In the genomic region with DNA sequence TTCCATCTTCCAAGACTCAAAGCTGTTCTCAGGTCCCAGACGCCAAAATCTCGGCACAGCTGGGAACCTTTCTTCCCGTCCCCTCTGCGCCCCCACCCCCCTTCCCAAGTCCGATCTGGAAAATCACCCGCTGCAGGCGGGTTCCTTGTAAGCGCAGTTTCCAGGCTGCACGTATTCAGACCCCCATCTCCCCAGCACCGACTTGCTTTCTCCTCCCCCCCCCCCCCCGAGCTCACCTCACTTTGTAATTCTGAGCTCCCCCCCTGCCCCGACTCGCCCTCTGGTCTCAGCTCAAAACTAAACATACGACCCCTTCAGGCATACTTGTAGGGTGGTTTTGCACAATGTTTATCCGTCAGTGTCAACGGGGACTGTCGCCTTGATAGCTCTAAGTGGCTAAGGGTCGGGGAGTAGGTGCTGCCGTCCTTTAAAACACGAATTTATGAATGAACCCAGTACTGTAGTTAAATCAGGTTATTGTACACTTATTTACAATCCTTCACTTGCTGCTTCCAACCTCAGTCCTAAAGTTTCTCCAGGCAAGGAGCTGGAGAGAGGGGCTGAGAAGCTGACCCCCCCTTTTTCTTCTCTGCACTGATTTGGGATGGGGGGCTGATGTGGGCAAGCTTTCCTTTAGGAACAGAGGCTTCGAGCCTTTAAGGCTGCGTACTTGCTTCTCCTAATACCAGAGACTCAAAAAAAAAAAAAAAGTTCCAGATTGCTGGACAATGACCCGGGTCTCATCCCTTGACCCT, we compare ENCODE assay signal across 8 mouse cellular contexts. TPM values are rescaled to one million over a fixed set of nuclear protein-coding genes. Genes with fewer than 3 reads are reported as not detected.
DNase-seq lines count a peak whose midpoint lies in the region; ATAC-seq and TF ChIP-seq lines count a peak whose summit lies in the region.

No protein-coding gene starts in this region.

- peak overlapping the region; percentile 46 for H3K9ac ChIP-seq in kidney, embryonic 15.5 days
- H3K9ac ChIP-seq in forebrain, postnatal 0 days, result peak overlapping the region; percentile 54; the same call in 1 of the 2 replicates

- H3K27me3 ChIP-seq in kidney, embryonic 15.5 days, result peaks cover 35% of the 10 kb centered on the region
- peaks cover 10% of the 10 kb centered on the region; the same call in 1 of the 2 replicates for H3K27me3 ChIP-seq in forebrain, postnatal 0 days (ENCODE audit: insufficient read depth, low read length)

- peak overlapping the region; percentile 59 for H3K4me3 ChIP-seq in kidney, embryonic 15.5 days (replicated peaks)
- peak overlapping the region; percentile 50 for H3K4me3 ChIP-seq in forebrain, postnatal 0 days (ENCODE audit: low read depth, low read length)

- peak overlapping the region; percentile 99 for H3K4me2 ChIP-seq in kidney, embryonic 15.5 days
- H3K4me2 ChIP-seq in forebrain, postnatal 0 days (ENCODE audit: low read depth), result peak overlapping the region; percentile 98

- ATAC-seq in kidney, embryonic 15.5 days (replicated peaks; ENCODE audit: low FRiP score), result no peak
- ATAC-seq in forebrain, postnatal 0 days, result no peak
- ATAC-seq in megakaryocyte-erythroid progenitor cell, adult 5-6 weeks (replicated peaks; ENCODE audit: low FRiP score, low TSS enrichment, poor library complexity, severe bottlenecking), result no peak

- DNase-seq in kidney, adult 11 months, result no peak
- DNase-seq in R1 (ENCODE audit: low read depth, low spot score), result peak; percentile 37
- peak; percentile 22 for DNase-seq in forebrain, postnatal 0 days
- peak; percentile 56 for DNase-seq in lung, postnatal 10 days
- peak; percentile 40 for DNase-seq in yolk sac, embryonic 10.5 days (ENCODE audit: low spot score)
- DNase-seq in left cerebral cortex, postnatal 10 days (ENCODE audit: extremely low spot score in 1 of 2, low spot score in 2 of 2), result no peak

- no peaks in the 10 kb centered on the region for H3K9me3 ChIP-seq in kidney, embryonic 15.5 days (replicated peaks)
- no peaks in the 10 kb centered on the region for H3K9me3 ChIP-seq in forebrain, postnatal 0 days (ENCODE audit: low read length)

- TF ChIP-seq CTCF in forebrain, postnatal 0 days (IDR thresholded peaks at IDR 0.05; ENCODE audit: low read depth), result peak; percentile 24; the same call in 1 of the 2 replicates

- H3K36me3 ChIP-seq in kidney, embryonic 15.5 days, result no peaks in the 10 kb centered on the region
- H3K36me3 ChIP-seq in forebrain, postnatal 0 days (ENCODE audit: insufficient read depth), result no peaks in the 10 kb centered on the region

- H3K4me1 ChIP-seq in kidney, embryonic 15.5 days, result peaks cover 45% of the 10 kb centered on the region
- H3K4me1 ChIP-seq in forebrain, postnatal 0 days (ENCODE audit: insufficient read depth), result 0 out of 2 replicates have a peak, but pooled peaks cover 5% of the 10 kb centered on the region

- H3K27ac ChIP-seq in kidney, embryonic 15.5 days, result peak overlapping the region; percentile 66; the same call in 1 of the 2 replicates
- H3K27ac ChIP-seq in forebrain, postnatal 0 days (ENCODE audit: low read depth, low read length), result peak overlapping the region; percentile 62; the same call in 1 of the 2 replicates

- WGBS in kidney, embryonic 15.5 days, result 1% methylated on average over 22 of the region's 23 CpGs
- 1% methylated on average over 23 of the region's 23 CpGs for WGBS in forebrain, postnatal 0 days

- intact Hi-C loops in left cerebral cortex, postnatal 10 days (cut with DNase I), result no loop called here

RNA-seq across cellular contexts. Expression of gene Fos, which starts 0.9 kb away (rescaled TPM):
- 3.5 and 3.8 TPM in 2 replicates for polyA plus RNA-seq in kidney, embryonic 15.5 days (2015; fragmentation: Nextera tagmentation; extraction: Ambion mirVana)
- 14.2 and 18.0 TPM in 2 replicates for total RNA-seq in forebrain, postnatal 0 days (2014; rRNA removed)
- polyA plus RNA-seq in forebrain, postnatal 0 days (2015; fragmentation: Nextera tagmentation; extraction: Ambion mirVana), result 9.3 and 9.6 TPM in 2 replicates
- total RNA-seq in megakaryocyte-erythroid progenitor cell, adult 5-6 weeks (2014; fragmentation: Nextera tagmentation), result 2.8 and 16.5 TPM in 2 replicates
- total RNA-seq in megakaryocyte-erythroid progenitor cell, adult 5-6 weeks (2017), result 257 and 293 TPM in 2 replicates
- total RNA-seq in left cerebral cortex, postnatal 10 days (2021), result 10 to 100 TPM; 11.0 to 14.8 TPM

Comparison
In these comparisons a context has a peak if more than half of its experiments do, and no peak if none do; other contexts are left out.
1. DNase-seq: peak in R1 (single experiment), forebrain, postnatal 0 days (single experiment), lung, postnatal 10 days (single experiment) and yolk sac, embryonic 10.5 days (single experiment); none in kidney, adult 11 months (single experiment) and left cerebral cortex, postnatal 10 days (0 of 2).